Mouse (Mus musculus) brain, embryonic 14.5 days (tissue): ENCODE data around the gene Dock9.

Source experiments
- CTCF ChIP-seq: fragments of 200-500 bp; IDR thresholded peaks from 2 replicates; pipeline ENCODE4 v1.5.1; 2012; ENCODE audit warnings: inconsistent platforms, mild to moderate bottlenecking, moderate library complexity, borderline replicate concordance; ENCODE audit not compliant: insufficient read depth, insufficient read length; ENCODE audit errors: extremely low read depth
- POLR2A ChIP-seq: fragments of 200-500 bp; IDR thresholded peaks from 2 replicates; pipeline ENCODE4 v1.6.1; 2012; ENCODE audit warnings: mild to moderate bottlenecking, inconsistent platforms, borderline replicate concordance; ENCODE audit not compliant: poor library complexity, insufficient read depth, insufficient read length, severe bottlenecking; ENCODE audit errors: extremely low read depth

GRCm38 (mm10) chr14:121545551-121546331 lies 251.9 kb downstream of the Dock9 start:
- TF ChIP-seq POLR2A (no peak), CTCF (no peak)
